Mouse (Mus musculus) heart, embryonic 15.5 days (tissue): Measurements from ENCODE around the gene Zfp661. TPM values are rescaled to one million over a fixed set of nuclear protein-coding genes. Genes with fewer than 3 reads are reported as not detected.

Experiments
- ATAC-seq: fragments of 200-750 bp; cut with Nextera tagmentation; replicated peaks from 2 replicates; pipeline ENCODE4 v1.8.0; 2017; ENCODE audit warnings: low read depth, moderate TSS enrichment; ENCODE audit not compliant: insufficient number of reproducible peaks, insufficient read depth, low FRiP score
- H3K27ac ChIP-seq: fragments of 300-500 bp; sonication (generic); 2 replicates; pipeline ENCODE4 v1.5.1; 2015; ENCODE audit warnings: mild to moderate bottlenecking, inconsistent platforms
- H3K27me3 ChIP-seq: fragments of 300-500 bp; sonication (generic); 2 replicates; pipeline ENCODE4 v1.6.1; 2015; ENCODE audit warnings: inconsistent platforms
- H3K36me3 ChIP-seq: fragments of 300-500 bp; sonication (generic); 2 replicates; pipeline ENCODE4 v1.6.1; 2015; ENCODE audit warnings: mild to moderate bottlenecking, inconsistent platforms
- H3K4me1 ChIP-seq: fragments of 300-500 bp; sonication (generic); replicated peaks from 2 replicates; pipeline ENCODE4 v1.6.1; 2015; ENCODE audit warnings: inconsistent platforms
- H3K4me2 ChIP-seq: fragments of 300-500 bp; sonication (generic); 2 replicates; pipeline ENCODE4 v1.6.1; 2015; ENCODE audit warnings: inconsistent platforms, mild to moderate bottlenecking, moderate library complexity
- H3K4me3 ChIP-seq: fragments of 300-500 bp; sonication (generic); 2 replicates; pipeline ENCODE4 v1.5.1; 2015; ENCODE audit warnings: mild to moderate bottlenecking, inconsistent platforms
- H3K9ac ChIP-seq: fragments of 300-500 bp; sonication (generic); 2 replicates; pipeline ENCODE4 v1.6.1; 2015; ENCODE audit warnings: mild to moderate bottlenecking, inconsistent platforms
- H3K9me3 ChIP-seq: fragments of 300-500 bp; sonication (generic); replicated peaks from 2 replicates; pipeline ENCODE4 v1.6.1; 2016; ENCODE audit warnings: inconsistent platforms
- WGBS: fragments of 180-500 bp; shearing (Covaris S2); methylation state at CpG from one replicate; pipeline ENCODE4 v1.1.7; 2015; ENCODE audit warnings: mixed read lengths; 5-methylcytosine and 5-hydroxymethylcytosine counted together
- polyA plus RNA-seq: library from polyadenylated mRNA; unstranded; fragments of >200 nt; fragmentation: Nextera tagmentation; extraction: Ambion mirVana; gene quantifications from 2 replicates; pipeline ENCODE4 v1.2.1, GENCODE M21; 2015

Gene Zfp661
- polyA plus RNA-seq, 1 experiment from 2014 or later = 2.2 TPM

DNA sequence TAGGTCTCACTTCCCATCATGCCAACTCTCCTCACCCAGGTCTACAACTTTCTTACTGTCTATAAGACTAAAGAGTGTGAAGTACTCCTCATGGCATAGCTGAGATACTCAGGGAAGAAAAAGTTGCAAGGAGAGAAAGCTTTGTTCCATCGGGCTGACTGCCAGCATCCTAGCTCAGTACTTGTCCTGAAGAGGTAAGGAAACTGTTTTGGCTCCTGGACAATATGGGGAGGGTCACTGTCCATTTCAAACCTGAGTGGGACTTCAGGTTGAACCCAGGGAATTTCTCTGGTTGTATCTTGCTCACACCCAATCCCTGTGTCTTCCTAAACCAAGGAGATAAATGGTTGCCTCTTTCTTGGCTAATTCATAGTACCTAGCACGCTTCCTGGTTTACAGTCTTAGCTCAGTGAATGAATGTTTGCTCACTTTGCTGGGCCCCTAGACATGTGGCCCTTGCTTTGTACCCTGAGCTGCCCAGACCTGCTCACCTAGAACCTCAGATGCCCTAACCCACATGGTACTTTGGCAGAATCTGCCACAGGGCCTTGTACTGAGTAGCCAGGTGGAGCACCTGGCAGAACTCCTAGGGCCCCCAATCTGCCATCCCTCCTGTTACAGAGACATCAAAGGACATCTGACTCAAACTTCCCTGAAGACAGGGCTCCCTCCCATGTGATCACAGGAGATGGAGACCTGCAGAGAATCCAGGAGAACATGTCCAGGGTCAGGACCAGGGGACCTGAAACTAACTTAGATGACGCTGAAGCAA lies 61.7 kb downstream of the Zfp661 start:
- no peaks in the 10 kb centered on the region for H3K9me3 ChIP-seq
- H3K27ac ChIP-seq = no peak overlapping the region
- 77% methylated on average over 3 of the region's 3 CpGs for WGBS
- peaks cover 12% of the 10 kb centered on the region for H3K4me1 ChIP-seq
- H3K4me3 ChIP-seq = no peak overlapping the region
- peaks cover 17% of the 10 kb centered on the region for H3K27me3 ChIP-seq
- no peak overlapping the region for H3K9ac ChIP-seq
- no peak for ATAC-seq
- no peaks in the 10 kb centered on the region for H3K36me3 ChIP-seq
- H3K4me2 ChIP-seq = no peak overlapping the region

Other genes with a start within 250 kb of the Zfp661 start
- 0.08 TPM in 1 of 2 replicates, not detected in the other for gene Astl, start 248.5 kb downstream of the Zfp661 start, polyA plus RNA-seq
- gene Adra2b, start 223.9 kb downstream of the Zfp661 start, polyA plus RNA-seq = 1.1 and 1.3 TPM in 2 replicates
- 0.34 and 0.35 TPM in 2 replicates for gene Gpat2, start 161.9 kb downstream of the Zfp661 start, polyA plus RNA-seq
- gene Fahd2a, start 142.5 kb downstream of the Zfp661 start, polyA plus RNA-seq = 27.1 and 30.8 TPM in 2 replicates
- 0.86 and 2.3 TPM in 2 replicates for gene Kcnip3, start 65.0 kb downstream of the Zfp661 start, polyA plus RNA-seq
- 0.08 and 0.43 TPM in 2 replicates for gene Prom2, start 45.6 kb downstream of the Zfp661 start, polyA plus RNA-seq
- gene Mrps5, start 128 bp upstream of the Zfp661 start, polyA plus RNA-seq = 123 and 132 TPM in 2 replicates
- 3.8 and 4.2 TPM in 2 replicates for gene Mal, start 69.6 kb upstream of the Zfp661 start, polyA plus RNA-seq
- 8.1 and 10.2 TPM in 2 replicates for gene Mall, start 142.8 kb upstream of the Zfp661 start, polyA plus RNA-seq
- 19.6 and 20.0 TPM in 2 replicates for gene Nphp1, start 201.8 kb upstream of the Zfp661 start, polyA plus RNA-seq
- gene Mtln, start 205.4 kb upstream of the Zfp661 start, polyA plus RNA-seq = 36.4 and 45.6 TPM in 2 replicates
- 35.7 and 39.2 TPM in 2 replicates for gene Bub1, start 244.8 kb upstream of the Zfp661 start, polyA plus RNA-seq